Mouse (Mus musculus) small intestine, adult 2 months (tissue): Measurements from ENCODE around the gene Agap1. TPM values are rescaled to one million over a fixed set of nuclear protein-coding genes. Genes with fewer than 3 reads are reported as not detected.

Source experiments
- H3K27ac ChIP-seq: fragments of 200-500 bp; 2 replicates; pipeline ENCODE4 v1.5.1; 2012; ENCODE audit warnings: low read depth, low read length, control low read depth, inconsistent platforms; ENCODE audit not compliant: insufficient read depth
- H3K27me3 ChIP-seq: fragments of 200-500 bp; 2 replicates; pipeline ENCODE4 v1.6.1; 2012; ENCODE audit warnings: mild to moderate bottlenecking, moderate library complexity, low read length, inconsistent platforms; ENCODE audit not compliant: control insufficient read depth, insufficient read depth
- H3K36me3 ChIP-seq: fragments of 200-500 bp; 2 replicates; pipeline ENCODE4 v1.6.1; 2012; ENCODE audit warnings: mild to moderate bottlenecking, low read length, control low read depth, inconsistent platforms; ENCODE audit not compliant: control insufficient read depth, insufficient read depth
- H3K4me1 ChIP-seq: fragments of 200-500 bp; 2 replicates; pipeline ENCODE4 v1.6.1; 2012; ENCODE audit warnings: low read length, inconsistent platforms, mixed read lengths; ENCODE audit not compliant: control insufficient read depth, insufficient read depth, insufficient read length
- H3K4me3 ChIP-seq: fragments of 200-500 bp; 2 replicates; pipeline ENCODE4 v1.5.1; 2012; ENCODE audit warnings: low read depth, mild to moderate bottlenecking, control low read depth, inconsistent platforms, low read length, moderate library complexity
- CTCF ChIP-seq: fragments of 200-500 bp; IDR thresholded peaks from 2 replicates; pipeline ENCODE4 v1.5.1; 2012; ENCODE audit warnings: low read depth, mild to moderate bottlenecking, control low read depth, inconsistent platforms, low read length, moderate library complexity, mixed read lengths; ENCODE audit not compliant: insufficient replicate concordance, insufficient read length; ENCODE audit errors: extremely low read depth
- POLR2A ChIP-seq: fragments of 200-500 bp; IDR thresholded peaks from 2 replicates; pipeline ENCODE4 v1.6.1; 2012; ENCODE audit warnings: low read depth, mild to moderate bottlenecking, control low read depth, inconsistent platforms, low read length, moderate library complexity
- WGBS: fragments of 180-500 bp; shearing (Covaris S2); methylation state at CpG from one replicate; pipeline ENCODE4 v1.1.7; 2018; 5-methylcytosine and 5-hydroxymethylcytosine counted together
- polyA plus RNA-seq: library from polyadenylated mRNA; depleted of rRNA; stranded (reverse); fragments of >200 nt; gene quantifications from 2 replicates; pipeline ENCODE4 v1.2.3, GENCODE M21; 2012

The Agap1 gene
- polyA plus RNA-seq, 1 experiment = 27.8 TPM

DNA sequence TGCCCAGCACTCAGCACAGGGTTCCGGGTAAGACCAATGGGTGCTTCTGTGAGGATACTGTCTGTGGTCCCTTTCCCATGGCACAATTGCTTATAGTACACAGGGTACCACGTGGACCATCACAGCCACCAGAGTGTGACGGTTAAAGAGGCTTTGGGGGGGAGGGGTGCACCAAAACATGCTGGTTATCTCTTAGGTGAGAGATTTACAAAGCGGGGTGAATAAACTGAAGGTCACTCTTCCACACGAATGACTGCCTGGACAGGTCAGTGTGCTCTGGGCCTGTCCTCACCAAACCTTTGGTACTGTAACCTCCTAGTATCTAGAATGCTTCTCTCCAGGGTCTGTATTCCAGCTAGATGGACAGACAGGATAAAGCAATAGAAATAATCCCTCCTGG, 441.2 kb downstream of the Agap1 start:
- no peaks in the 10 kb centered on the region for H3K27me3 ChIP-seq
- H3K27ac ChIP-seq = no peak overlapping the region
- TF ChIP-seq POLR2A = no peak
- H3K4me1 ChIP-seq = no peaks in the 10 kb centered on the region
- 81% methylated on average over 5 of the region's 5 CpGs for WGBS
- H3K4me3 ChIP-seq = no peak overlapping the region
- no peaks in the 10 kb centered on the region; the same call in 1 of the 2 replicates for H3K36me3 ChIP-seq

DNA sequence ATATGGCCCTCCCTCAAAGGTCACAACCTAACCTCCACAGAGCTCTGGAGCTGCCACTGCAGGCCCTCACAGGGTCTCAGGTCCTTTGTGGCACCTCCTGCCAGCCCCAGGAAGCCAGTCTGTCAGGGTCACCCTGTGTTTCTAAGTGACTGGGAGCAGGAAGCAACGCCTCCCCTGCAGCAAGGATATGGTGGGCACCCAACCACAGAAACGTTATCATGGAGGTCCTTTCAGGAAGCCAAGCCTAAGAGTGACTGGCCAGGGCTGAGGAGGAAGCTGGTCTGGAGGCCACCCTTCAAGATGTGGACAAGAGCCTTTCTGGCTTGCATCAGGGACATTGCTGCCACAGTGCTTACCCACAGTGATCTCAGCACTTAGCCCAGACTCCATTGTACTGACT, 444.4 kb downstream of the Agap1 start:
- H3K36me3 ChIP-seq = no peaks in the 10 kb centered on the region
- no peak overlapping the region for H3K27ac ChIP-seq
- no peak overlapping the region for H3K4me3 ChIP-seq
- H3K27me3 ChIP-seq = no peaks in the 10 kb centered on the region
- no peaks in the 10 kb centered on the region for H3K4me1 ChIP-seq
- TF ChIP-seq POLR2A (no peak), CTCF (no peak)
- whole genome bisulfite sequencing = 77% methylated on average over 2 of the region's 2 CpGs

DNA sequence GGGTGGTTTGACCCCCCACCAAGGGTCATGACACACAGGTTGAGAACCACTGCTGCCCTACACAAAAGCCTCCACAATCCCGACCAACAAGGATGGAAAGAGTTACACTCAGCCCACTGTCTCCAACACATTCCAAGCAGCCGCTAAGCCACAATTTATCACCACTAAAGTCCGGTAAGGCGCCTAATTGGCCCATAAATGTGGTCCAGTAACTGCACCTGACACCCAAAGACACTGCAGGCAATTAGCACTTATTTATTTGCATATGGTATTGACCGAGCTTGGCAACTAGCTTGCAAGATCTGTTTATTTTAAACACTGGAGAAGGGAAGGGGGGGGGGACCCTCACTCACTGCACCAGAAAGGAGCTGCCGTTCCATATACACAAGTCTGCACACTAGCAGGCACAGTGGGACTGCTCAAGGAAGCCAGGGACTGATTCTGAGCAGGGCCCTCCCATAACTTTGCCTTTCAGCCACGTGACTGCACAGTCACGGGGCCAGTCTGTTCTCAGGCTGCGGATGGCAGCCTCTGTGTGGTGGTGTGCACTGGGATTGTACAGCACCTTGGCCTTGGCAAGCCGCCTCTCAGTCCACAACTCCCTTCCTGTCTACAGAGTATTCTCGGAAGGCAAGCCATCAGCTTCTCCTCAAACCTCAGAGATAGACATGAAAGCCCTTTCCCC, 445.3 kb downstream of the Agap1 start:
- WGBS = 61% methylated on average over 11 of the region's 11 CpGs
- Histone ChIP-seq H3K4me1 (no peaks in the 10 kb centered on the region), H3K27ac (no peak overlapping the region), H3K36me3 (no peaks in the 10 kb centered on the region), H3K4me3 (no peak overlapping the region), H3K27me3 (no peaks in the 10 kb centered on the region)
- no peak for TF ChIP-seq CTCF
- no peak for TF ChIP-seq POLR2A

DNA sequence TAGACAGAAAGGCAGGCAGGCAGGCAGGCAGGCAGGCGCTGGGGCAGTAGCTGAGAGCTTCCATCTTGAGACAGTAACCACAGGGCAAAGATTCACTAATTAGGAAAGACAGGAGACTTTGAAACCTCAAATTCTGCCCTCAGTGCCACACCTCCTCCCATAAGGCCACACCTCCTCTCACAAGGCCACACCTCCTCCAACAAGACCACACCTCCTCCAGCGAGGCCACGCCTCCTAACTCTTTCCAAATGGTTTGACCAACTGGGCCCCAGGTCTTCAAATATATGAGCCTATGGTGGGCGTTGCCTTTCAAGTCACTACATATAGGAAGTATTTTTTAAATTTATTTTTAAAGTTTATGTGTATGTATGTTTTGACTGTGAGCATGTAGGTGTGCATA, 446.8 kb downstream of the Agap1 start:
- H3K27me3 ChIP-seq = no peaks in the 10 kb centered on the region
- no peak overlapping the region for H3K27ac ChIP-seq
- 76% methylated on average over 4 of the region's 4 CpGs for WGBS
- H3K4me1 ChIP-seq = no peaks in the 10 kb centered on the region
- H3K36me3 ChIP-seq = no peaks in the 10 kb centered on the region
- TF ChIP-seq POLR2A = no peak
- TF ChIP-seq CTCF = no peak
- H3K4me3 ChIP-seq = no peak overlapping the region

DNA sequence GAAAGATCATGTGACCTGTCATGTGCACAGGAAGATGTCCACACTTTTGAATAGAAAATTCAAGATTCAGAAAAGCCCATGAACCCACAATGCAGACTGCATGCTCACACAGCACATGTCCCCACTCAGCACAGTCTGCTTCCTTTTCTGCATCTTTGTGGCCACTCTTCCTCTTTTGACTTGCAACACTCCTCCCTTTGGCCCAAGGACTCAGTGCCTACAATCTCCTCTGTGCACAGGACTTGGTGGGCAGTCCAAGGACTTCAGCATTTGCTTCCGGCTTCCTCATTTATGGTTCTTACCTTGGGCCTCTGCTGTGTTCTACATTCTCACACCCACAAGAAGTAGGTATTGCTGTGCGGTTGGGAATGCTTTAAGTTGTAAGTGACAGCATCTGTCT, 447.6 kb downstream of the Agap1 start:
- Histone ChIP-seq H3K27me3 (no peaks in the 10 kb centered on the region), H3K4me1 (no peaks in the 10 kb centered on the region), H3K4me3 (no peak overlapping the region), H3K27ac (no peak overlapping the region), H3K36me3 (no peaks in the 10 kb centered on the region)
- TF ChIP-seq CTCF = no peak
- no peak for TF ChIP-seq POLR2A
- 65% methylated on average over 2 of the region's 2 CpGs for WGBS

DNA sequence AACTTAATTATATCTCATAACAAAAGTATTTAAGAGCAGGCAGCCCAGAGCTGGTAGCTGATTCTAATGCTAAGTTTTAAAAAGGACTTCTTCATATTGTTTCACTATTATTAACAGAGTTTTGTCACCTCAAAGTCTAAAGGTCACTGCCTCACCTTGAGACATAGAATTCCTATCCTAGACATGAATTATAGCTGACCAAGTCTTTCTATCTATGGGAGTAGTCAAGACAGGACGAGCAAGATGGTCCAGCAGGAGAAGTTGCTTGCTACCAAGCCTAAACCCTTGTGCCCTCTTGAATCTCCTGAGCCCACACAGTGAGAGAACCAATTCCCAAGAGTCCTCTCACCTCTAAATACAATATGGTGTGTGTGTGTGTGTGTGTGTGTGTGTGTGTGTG, 448.0 kb downstream of the Agap1 start:
- no peaks in the 10 kb centered on the region for H3K4me1 ChIP-seq
- WGBS = 50% methylated on average over 1 of the region's 1 CpGs
- TF ChIP-seq POLR2A (no peak), CTCF (no peak)
- no peak overlapping the region for H3K4me3 ChIP-seq
- no peaks in the 10 kb centered on the region for H3K36me3 ChIP-seq
- no peaks in the 10 kb centered on the region for H3K27me3 ChIP-seq
- no peak overlapping the region for H3K27ac ChIP-seq

DNA sequence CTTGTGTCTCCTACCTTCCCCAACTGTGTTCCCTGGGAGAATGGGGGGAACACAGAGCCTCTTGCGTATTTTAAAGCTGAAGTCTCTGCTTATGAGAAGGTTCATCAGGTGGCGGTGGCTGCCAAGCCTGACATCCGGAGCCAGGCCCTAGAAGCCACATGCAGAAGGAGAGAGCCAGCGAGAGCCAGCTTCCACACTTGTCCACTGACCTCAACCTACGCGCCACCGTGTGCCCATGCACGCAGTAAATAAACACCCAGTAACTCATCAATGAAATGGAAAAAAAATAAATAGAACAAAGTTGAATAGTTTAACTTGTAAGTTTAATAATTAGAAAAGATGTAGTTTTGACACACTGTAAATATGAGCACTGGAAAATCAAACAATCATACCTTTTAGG, 455.2 kb downstream of the Agap1 start:
- Histone ChIP-seq H3K27me3 (no peaks in the 10 kb centered on the region), H3K36me3 (no peaks in the 10 kb centered on the region), H3K4me1 (no peaks in the 10 kb centered on the region), H3K4me3 (no peak overlapping the region), H3K27ac (no peak overlapping the region)
- TF ChIP-seq POLR2A (no peak), CTCF (no peak)
- WGBS = 85% methylated on average over 8 of the region's 8 CpGs
